Mouse (Mus musculus) hematopoietic stem cell, adult 5-6 weeks (primary cell): ENCODE results near the gene Crebbp. TPM values are rescaled to one million over a fixed set of nuclear protein-coding genes. Genes with fewer than 3 reads are reported as not detected.
"Not testable (repeated sequence)": the region's sequence is repeated elsewhere in the genome, so short reads cannot be mapped to it uniquely, and the experiment has no call there.

ENCODE experiments used
- ATAC-seq, 2 experiments: fragments of 125-278 bp in 1 of 2; replicated peaks in 1 of 2; 2 replicates each; pipeline ENCODE4 v1.8.0; 2016 to 2017; ENCODE audit warnings: inconsistent platforms in 2 of 2, mild to moderate bottlenecking in 2 of 2, moderate number of reproducible peaks in 2 of 2, low read depth in 1 of 2, moderate TSS enrichment in 1 of 2; ENCODE audit not compliant: low FRiP score in 2 of 2, poor library complexity in 2 of 2, severe bottlenecking in 2 of 2, insufficient read depth in 1 of 2, low TSS enrichment in 1 of 2
- total RNA-seq: library from RNA; stranded (forward); fragments of 172-1452, 232-1000 nt; gene quantifications from 2 replicates; pipeline ENCODE4 v1.2.3, GENCODE M21; 2017

Gene Crebbp
- total RNA-seq, 1 experiment from 2014 or later, result 25.2 TPM

GRCm38 (mm10) chr16:4078302-4078701 lies 135.5 kb downstream of the Crebbp start:
- ATAC-seq, result not testable (repeated sequence)

DNA sequence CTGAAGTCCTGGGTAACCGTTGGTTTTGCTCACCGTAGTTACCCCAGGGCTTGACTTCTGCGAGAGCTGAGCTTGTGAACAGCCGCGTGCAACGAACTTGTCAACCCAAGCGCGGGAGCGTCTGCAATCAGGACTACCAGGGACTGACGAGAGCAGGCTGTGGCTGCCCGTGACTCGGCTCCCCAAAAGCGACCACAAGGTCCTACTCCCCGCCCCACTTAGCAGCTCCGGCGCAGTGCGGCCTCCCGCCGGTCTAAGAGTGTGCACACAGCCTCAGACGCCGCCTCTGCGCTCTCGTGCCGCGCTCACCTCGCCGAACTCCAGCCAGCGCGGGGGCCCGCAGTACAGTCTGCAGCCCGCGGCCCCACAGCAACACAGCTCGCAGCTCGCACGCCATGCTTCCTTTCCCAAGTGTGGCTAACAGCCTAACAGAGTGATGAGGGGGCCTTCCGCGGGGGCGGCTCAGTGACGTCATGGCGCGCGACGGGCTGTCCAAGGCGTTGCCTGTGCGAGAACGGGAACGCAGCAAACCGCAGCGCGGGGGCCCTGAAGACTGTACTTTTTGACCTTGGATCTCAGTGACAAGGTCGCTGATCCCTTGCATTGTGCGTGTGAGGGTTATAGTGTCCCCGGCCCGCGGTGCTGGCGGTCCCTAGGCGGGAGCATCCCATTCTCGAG lies 136.3 kb downstream of the Crebbp start, which contains the start of gene Trap1:
Trap1 (minus strand) TSS at position 444 of the 678 bp plus-strand sequence.
- ATAC-seq, result peak; percentile 87 to 89

DNA sequence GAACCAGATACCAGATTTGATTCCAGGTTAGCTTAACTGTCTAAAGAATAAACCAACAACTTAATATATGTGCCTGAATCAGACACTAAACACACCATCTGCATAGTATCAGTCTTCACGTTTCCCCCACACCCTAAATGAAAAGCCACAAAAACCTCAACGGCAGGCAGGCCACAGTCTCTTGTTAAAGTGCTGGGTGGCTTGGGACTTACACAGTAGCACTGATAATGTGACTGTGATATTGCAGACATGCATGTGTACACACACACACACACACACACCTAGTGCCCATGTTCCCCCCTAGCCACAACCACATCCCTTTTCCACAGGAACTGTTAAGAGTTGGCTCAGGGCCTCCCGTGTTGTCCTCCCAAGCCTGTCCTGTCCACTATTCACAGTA lies 139.0 kb downstream of the Crebbp start:
- ATAC-seq, result peak; percentile 59 to 65

GRCm38 (mm10) chr16:4074297-4074696 lies 139.5 kb downstream of the Crebbp start:
- no peak for ATAC-seq

- ATAC-seq, result peak; percentile 78 to 85
Measured at GRCm38 (mm10) chr16:4068588-4068987, 145.2 kb downstream of the Crebbp start.

DNA sequence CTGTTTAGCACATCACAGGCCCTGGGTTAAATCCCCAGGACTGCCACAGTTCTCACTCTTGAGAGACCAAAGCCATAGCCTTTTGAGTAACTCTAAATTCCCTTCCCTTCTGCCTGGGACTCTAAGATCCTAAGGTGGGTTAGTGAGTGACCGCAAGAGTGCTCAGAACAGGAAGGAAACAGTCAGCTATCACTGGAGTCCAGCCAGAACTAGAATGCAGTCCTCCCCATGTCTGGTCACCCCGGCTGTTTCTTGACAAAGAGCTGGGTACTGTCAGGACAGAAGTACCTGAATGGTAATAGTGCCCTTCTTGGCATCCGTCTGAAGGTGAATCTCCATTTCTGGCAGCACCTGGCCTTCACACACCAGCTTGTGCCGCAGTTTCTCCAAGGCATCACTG lies 148.9 kb downstream of the Crebbp start:
- no peak for ATAC-seq

DNA sequence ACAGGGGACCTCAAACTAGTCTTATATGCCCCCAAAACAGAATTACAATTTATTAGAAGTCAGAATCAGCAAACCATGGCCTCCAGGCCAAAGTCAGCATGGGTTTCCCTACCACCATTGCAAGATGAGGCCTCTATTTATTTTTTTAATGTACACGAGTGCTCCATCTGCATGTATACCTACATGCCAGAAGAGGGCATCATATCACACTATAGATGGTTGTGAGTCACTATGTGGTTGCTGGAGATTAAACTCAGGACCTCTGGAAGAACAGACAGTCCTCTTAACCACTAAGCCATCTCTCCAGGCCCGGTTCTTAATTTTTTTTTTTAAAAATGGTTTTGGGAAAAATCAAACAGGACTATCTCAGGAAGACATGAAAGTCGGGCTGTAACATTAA lies 160.0 kb downstream of the Crebbp start:
- ATAC-seq, result no peak

GRCm38 (mm10) chr16:4052601-4053000 lies 161.2 kb downstream of the Crebbp start:
- ATAC-seq, result no peak

DNA sequence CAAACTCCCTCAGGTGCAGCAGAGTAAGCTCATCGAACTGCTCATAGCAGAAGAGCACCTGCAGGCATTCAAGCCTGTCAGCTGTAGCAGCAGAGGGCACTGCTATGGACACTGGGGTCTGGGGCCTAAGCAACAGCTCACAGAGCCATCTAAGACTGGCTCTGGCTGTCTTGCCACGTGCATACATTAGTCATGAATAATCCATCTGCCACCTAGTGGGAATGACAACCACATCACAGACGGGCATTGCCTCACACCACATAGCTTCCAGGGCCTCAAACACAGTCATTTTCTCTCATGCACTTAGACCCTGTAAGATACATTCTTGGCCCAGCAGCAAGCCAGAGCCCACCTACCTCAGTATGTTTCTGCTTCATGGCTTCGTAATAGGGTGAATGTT lies 168.3 kb downstream of the Crebbp start:
- no peak for ATAC-seq

DNA sequence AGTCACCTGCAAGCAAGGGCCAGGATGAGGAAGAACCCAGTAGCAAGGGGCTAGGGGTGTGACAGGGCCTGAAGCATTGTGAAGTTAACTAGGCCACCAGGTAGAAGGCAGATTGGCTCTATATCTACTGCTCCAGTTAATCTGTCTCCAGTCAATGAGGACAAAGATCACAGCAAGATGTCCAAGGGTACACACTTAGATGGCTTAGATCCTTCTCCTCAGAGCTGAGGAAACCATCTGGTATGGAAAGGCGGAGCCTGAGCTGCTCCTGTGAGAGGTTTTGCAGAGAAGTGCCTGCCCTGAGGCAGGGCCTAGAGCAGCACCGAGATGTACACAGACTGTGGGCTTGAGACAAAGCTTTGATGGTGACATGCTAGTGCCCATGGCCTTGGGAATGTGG lies 169.7 kb downstream of the Crebbp start:
- ATAC-seq, result no peak

- ATAC-seq, result no peak
Measured at GRCm38 (mm10) chr16:4041646-4042045, 172.2 kb downstream of the Crebbp start.

DNA sequence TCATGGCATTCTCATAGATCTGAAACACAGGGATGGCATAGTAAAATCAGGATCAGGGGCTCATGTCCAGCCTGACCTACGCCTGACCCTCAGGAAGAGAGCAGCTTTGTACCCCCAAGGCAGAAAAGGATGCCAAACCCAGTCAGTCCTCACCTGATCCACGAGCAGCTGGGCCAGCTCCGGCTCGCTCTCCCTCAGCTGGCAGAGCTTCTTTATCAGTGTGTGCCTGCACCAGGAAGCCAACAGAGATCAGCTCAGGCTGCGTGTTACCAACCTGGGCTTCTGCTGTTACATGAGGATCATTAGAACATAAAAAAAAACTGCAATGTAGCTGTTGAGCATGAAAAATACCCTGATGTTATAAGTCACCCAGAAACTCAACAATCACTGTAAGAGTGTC lies 173.6 kb downstream of the Crebbp start:
- ATAC-seq, result no peak

GRCm38 (mm10) chr16:4037690-4038089 lies 176.1 kb downstream of the Crebbp start:
- no peak for ATAC-seq

DNA sequence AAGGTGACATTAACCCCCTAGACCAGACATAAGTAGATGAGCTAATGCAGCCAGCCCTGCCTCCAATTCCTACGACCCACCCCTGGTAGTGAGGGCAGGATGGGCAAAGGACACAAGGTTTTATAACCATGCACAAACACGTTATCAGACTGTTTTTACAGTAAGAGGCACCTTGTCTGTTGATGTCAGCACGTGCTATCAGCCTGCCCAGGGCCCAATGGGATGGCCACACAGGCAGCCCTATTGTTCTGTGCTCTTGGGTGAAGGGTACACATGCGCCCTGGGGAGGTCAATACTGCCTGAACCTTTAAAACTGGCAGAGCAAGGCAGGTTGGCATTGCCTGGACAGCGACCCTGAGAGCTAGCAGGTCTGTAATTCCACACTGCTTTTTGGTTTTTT lies 177.0 kb downstream of the Crebbp start, which contains the start of gene Dnase1:
Dnase1 (plus strand) TSS at position 136 of the 400 bp plus-strand sequence.
- ATAC-seq, result no peak

DNA sequence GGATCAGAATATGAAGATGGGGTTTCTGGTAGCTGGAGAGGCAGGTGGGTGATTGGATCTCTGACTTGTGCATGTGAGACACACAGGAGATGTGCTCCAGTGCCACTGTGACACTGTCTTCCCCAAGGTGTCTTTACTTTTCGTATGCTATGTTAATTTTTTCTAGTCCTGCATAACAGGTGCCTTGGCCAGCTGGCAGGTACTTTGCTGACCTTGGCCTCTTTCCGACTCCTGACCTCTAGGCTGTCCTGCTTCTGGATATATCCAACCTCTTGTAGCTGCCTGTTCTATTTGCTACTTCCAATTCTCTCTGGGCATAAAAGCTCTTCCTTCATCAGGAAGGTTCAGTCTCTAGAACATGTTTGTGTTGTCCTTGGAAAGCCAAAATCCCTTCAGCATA lies 178.2 kb downstream of the Crebbp start:
- ATAC-seq, result no peak

GRCm38 (mm10) chr16:4034476-4034875 lies 179.3 kb downstream of the Crebbp start:
- ATAC-seq, result no peak

DNA sequence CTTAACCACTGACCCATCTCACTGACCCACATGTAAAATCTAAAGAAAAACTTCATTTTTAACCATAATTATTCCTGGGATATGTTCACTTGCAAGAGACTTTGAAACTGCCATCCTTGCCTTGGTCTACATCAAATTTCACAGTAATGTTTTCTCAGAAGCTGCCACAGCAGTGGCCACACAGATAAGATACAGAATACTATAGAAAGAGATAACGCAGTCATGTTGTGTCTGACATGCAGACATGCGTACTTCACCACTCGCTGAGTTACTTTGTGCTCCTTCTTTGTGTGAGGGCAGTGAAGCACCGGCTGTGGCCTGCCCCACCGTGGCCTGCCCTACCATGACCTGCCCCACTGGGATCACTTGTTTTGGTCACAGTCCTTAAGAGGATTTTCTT lies 179.8 kb downstream of the Crebbp start:
- no peak for ATAC-seq

- no peak for ATAC-seq
Measured at GRCm38 (mm10) chr16:4032341-4032748, 181.5 kb downstream of the Crebbp start.
